Mouse (Mus musculus) C3H10T1/2 (cell line): Measurements from ENCODE around the gene Arpp19. TPM values are rescaled to one million over a fixed set of nuclear protein-coding genes. Genes with fewer than 3 reads are reported as not detected.

ENCODE experiments used
- polyA plus RNA-seq, 2 experiments: library from polyadenylated mRNA; unstranded; fragments of >200 nt; fragmentation: generic; extraction: Trizol; gene quantifications; one replicate each; pipeline ENCODE4 v1.2.1; 2012; ENCODE audit warnings: missing spikeins in 2 of 2

Gene Arpp19
- 100 to 1,000 TPM; 130 to 276 TPM for polyA plus RNA-seq

DNA sequence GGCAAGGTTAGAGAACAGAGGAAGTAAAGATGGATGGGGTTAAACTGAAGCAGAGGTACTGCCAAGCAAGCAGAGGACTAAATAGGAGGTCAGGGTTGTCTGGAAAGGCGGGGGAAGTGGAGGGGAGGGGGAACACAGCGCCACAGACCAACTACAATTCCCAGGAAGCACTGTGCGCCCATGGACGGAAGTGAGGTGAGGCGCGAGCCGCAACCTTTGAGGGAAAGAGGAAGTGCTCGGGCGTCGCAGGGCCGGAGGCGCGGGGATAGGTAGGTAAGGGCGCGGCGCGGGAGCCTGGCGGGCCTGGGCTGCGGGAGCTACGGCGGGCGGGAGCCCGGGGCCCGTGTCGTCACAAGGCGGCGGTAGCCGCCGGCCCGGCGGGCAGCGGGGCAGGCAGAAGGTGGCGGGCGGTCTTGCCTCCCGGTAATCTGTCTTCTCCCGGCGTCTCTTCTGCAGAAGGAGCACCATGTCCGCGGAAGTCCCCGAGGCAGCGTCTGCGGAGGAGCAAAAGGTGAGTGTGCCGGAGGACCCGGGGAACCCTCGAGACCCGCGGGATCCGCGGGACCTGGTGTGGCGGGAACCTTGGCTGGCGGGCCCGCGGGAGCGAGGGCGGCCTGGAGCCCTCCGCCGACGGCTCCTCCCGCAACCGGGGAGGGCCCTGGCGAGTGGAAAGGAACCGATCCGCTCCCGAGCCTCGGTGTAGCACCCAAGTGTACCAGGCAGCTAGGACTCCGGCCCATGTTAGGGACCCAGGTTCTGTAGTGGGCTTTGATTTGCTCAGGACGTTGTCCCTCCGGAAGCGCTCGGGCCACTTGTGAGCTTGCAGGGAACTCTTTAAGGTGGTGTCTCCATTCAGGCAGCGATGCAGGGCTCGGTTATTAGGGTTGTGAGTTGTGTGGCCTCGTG is at the start of gene Arpp19:
Gene Arpp19, plus strand, starts transcription at position 164 of the 906 bp plus-strand sequence.

DNA sequence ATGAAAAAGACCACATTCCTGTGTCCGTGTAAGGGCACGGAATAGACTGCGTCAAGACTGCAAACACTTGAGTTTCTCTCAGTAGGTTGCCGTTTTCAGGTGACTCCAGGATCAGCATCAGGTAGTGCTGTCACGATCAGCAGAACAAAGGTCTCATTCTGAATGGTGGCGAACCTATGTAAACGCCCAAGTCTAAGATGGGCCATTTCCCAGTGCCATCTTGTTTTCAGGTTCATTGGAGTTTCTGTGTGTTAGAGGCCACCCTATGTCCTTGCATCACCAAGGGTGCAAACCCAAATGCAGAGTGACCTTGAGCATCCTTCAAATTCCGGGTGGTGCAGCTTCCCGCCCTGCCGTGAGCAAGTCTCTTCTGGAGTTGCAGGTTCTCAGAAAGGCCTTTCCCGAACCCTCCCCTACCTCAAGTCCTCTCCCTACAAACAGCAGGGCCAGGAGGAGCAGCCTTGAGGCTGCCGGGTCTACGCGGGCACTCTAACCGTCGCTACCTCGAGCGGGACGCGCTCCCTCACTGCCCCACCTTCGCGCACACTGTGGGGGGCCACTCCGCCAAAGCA is 33.1 kb downstream of the Arpp19 start, which contains the start of gene Myo5a:
Gene Myo5a, plus strand, starts transcription at position 559 of the 572 bp plus-strand sequence.

Other genes starting within 250 kb of the Arpp19 start
- not detected for gene Onecut1, start 175.7 kb upstream of the Arpp19 start, polyA plus RNA-seq
- 1 to 10 TPM in 1 of 2 experiments, under 1 TPM in 1; 0.34 to 6.4 TPM for gene Fam214a, start 84.7 kb upstream of the Arpp19 start, polyA plus RNA-seq
- 10 to 100 TPM in 1 of 2 experiments, 1 to 10 TPM in 1; 1.1 to 11.1 TPM for gene Myo5a, start 33.4 kb downstream of the Arpp19 start, polyA plus RNA-seq
- under 1 TPM in 1 of 2 experiments, not detected in 1; 0.17 TPM for gene Myo5c, start 194.4 kb downstream of the Arpp19 start, polyA plus RNA-seq